15 mouse cellular contexts compared by ENCODE assay signal in genomic region chr5:43542246-43542845, GRCm38 (mm10). TPM values are rescaled to one million over a fixed set of nuclear protein-coding genes. Genes with fewer than 3 reads are reported as not detected.
DNase-seq lines count a peak whose midpoint lies in the region; TF ChIP-seq lines count a peak whose summit lies in the region.
"Had no signal": no experiment of that assay in that cellular context is flagged by ENCODE, and none has a peak within 500 bp of the region (broad histone marks: within the 10 kb centered on the region; RNA-seq: fewer than 3 reads in every experiment).

No protein-coding gene starts in this region.

- no peak for TF ChIP-seq CTCF in layer of hippocampus, adult 2 months (conservative IDR thresholded peaks at IDR 0.05)

- 80% methylated on average over 7 of the region's 7 CpGs for WGBS in forebrain, embryonic 10.5 days

- 0 out of 2 replicates have a peak overlapping the region, but pooled peaks have one; percentile 32 for H3K27ac ChIP-seq in layer of hippocampus, adult 2 months
- H3K27ac ChIP-seq in forebrain, embryonic 10.5 days = no peak overlapping the region
- H3K27ac ChIP-seq: embryonic facial prominence, embryonic 10.5 days; intestine, embryonic 15.5 days; neural tube, embryonic 15.5 days had no signal

- DNase-seq in frontal cortex, postnatal 10 days (ENCODE audit: low spot score in 2 of 2) = peak; percentile 34 to 35
- DNase-seq in layer of hippocampus, adult 2 months (ENCODE audit: low spot score in 2 of 2) = peak; percentile 30 to 60
- peak; percentile 32 to 35 for DNase-seq in left cerebral cortex, postnatal 36 days (ENCODE audit: low spot score in 2 of 2)
- peak; percentile 42 to 69 for DNase-seq in right cerebral cortex, adult 2 months (ENCODE audit: low spot score in 2 of 2)
- DNase-seq in adrenal gland, postnatal 36 days = no peak
- no peak for DNase-seq in MN1 (ENCODE audit: low spot score)
- DNase-seq in forebrain, embryonic 10.5 days (ENCODE audit: extremely low spot score, low spot score) = no peak
- DNase-seq: adrenal gland, postnatal 14 days; cerebellum, adult 2 months; heart, postnatal 36 days; lung, postnatal 10 days had no signal

- intact Hi-C loops in left cerebral cortex, postnatal 36 days (cut with DNase I) = no loop called here

- peaks cover 9% of the 10 kb centered on the region for H3K9me3 ChIP-seq in forebrain, embryonic 10.5 days
- H3K9me3 ChIP-seq: intestine, embryonic 15.5 days; neural tube, embryonic 15.5 days had no signal

- 0 out of 2 replicates have a peak, but pooled peaks cover 2% of the 10 kb centered on the region for H3K4me1 ChIP-seq in forebrain, embryonic 10.5 days
- H3K4me1 ChIP-seq: neural tube, embryonic 15.5 days had no signal

- no peak overlapping the region for H3K4me3 ChIP-seq in layer of hippocampus, adult 2 months
- no peak overlapping the region for H3K4me3 ChIP-seq in forebrain, embryonic 10.5 days
- H3K4me3 ChIP-seq: embryonic facial prominence, embryonic 10.5 days; intestine, embryonic 15.5 days; neural tube, embryonic 15.5 days had no signal

- no peaks in the 10 kb centered on the region for H3K27me3 ChIP-seq in forebrain, embryonic 10.5 days (ENCODE audit: poor library complexity, severe bottlenecking)
- H3K27me3 ChIP-seq: CH12.LX; intestine, embryonic 15.5 days; neural tube, embryonic 15.5 days had no signal

- no peaks in the 10 kb centered on the region for H3K36me3 ChIP-seq in forebrain, embryonic 10.5 days (replicated peaks)
- H3K36me3 ChIP-seq: embryonic facial prominence, embryonic 10.5 days; intestine, embryonic 15.5 days; neural tube, embryonic 15.5 days had no signal

RNA-seq across cellular contexts. Expression of gene C1qtnf7, which starts 27.0 kb away (rescaled TPM):
- 1 to 10 TPM; 1.1 to 1.2 TPM for total RNA-seq in layer of hippocampus, adult 2 months (2021)
- total RNA-seq in left cerebral cortex, postnatal 36 days (2021) = 1 to 10 TPM; 1.2 to 1.3 TPM
- total RNA-seq in adrenal gland, postnatal 36 days (2021) = 1 to 10 TPM; 2.6 to 7.5 TPM
- polyA plus RNA-seq in forebrain, embryonic 10.5 days (2016; fragmentation: Nextera tagmentation; extraction: Ambion mirVana) = 0.26 TPM in 1 of 2 replicates, not detected in the other
- total RNA-seq: CH12.LX had no signal

Comparison
In these comparisons a context has a peak if more than half of its experiments do, and no peak if none do; other contexts are left out.
1. DNase-seq: peak in frontal cortex, postnatal 10 days (2 of 2), layer of hippocampus, adult 2 months (2 of 2), left cerebral cortex, postnatal 36 days (2 of 2) and right cerebral cortex, adult 2 months (2 of 2); none in adrenal gland, postnatal 36 days (0 of 2), MN1 (single experiment) and forebrain, embryonic 10.5 days (single experiment).